Mouse (Mus musculus) megakaryocyte, adult 5-6 weeks (primary cell): ENCODE results near the gene Cntnap2. TPM values are rescaled to one million over a fixed set of nuclear protein-coding genes. Genes with fewer than 3 reads are reported as not detected.

Source experiments
- ATAC-seq: 2 replicates; pipeline ENCODE4 v1.8.0; 2016; ENCODE audit warnings: mild to moderate bottlenecking, inconsistent platforms; ENCODE audit not compliant: poor library complexity, severe bottlenecking
- total RNA-seq, 2 experiments: library from RNA; stranded (forward) in 1 of 2; stranded (reverse) in 1 of 2; fragments of 153-499, 151-499 nt in 1 of 2; fragments of 221-1000, 200-1000 nt in 1 of 2; gene quantifications; 2 replicates each; pipeline versions ENCODE4 v1.2.3 to v1.2.4; 2015 to 2017

The Cntnap2 gene
- total RNA-seq, 2 experiments from 2014 or later, result not detected

GRCm38 (mm10) chr6:45323505-45323904, 264.3 kb downstream of the Cntnap2 start:
- ATAC-seq, result peak; percentile 68; the same call in 1 of the 2 replicates

- ATAC-seq, result no peak
Measured at GRCm38 (mm10) chr6:45327952-45328485, 268.9 kb downstream of the Cntnap2 start.

- no peak for ATAC-seq
Measured at GRCm38 (mm10) chr6:45345396-45345795, 286.2 kb downstream of the Cntnap2 start.

GRCm38 (mm10) chr6:45345953-45346352, 286.8 kb downstream of the Cntnap2 start:
- ATAC-seq, result no peak

GRCm38 (mm10) chr6:45366442-45366841, 307.3 kb downstream of the Cntnap2 start:
- ATAC-seq, result no peak

- ATAC-seq, result no peak
Measured at GRCm38 (mm10) chr6:45381126-45381525, 322.0 kb downstream of the Cntnap2 start.

- ATAC-seq, result no peak
Measured at GRCm38 (mm10) chr6:45389034-45389433, 329.9 kb downstream of the Cntnap2 start.

GRCm38 (mm10) chr6:45413629-45414028, 354.5 kb downstream of the Cntnap2 start:
- ATAC-seq, result no peak

- ATAC-seq, result no peak
Measured at GRCm38 (mm10) chr6:45455424-45455823, 396.3 kb downstream of the Cntnap2 start.

GRCm38 (mm10) chr6:45518221-45518620, 459.1 kb downstream of the Cntnap2 start:
- ATAC-seq, result no peak

GRCm38 (mm10) chr6:45536999-45537398, 477.8 kb downstream of the Cntnap2 start:
- ATAC-seq, result no peak

GRCm38 (mm10) chr6:45544319-45544875, 485.2 kb downstream of the Cntnap2 start:
- ATAC-seq, result no peak

GRCm38 (mm10) chr6:45559724-45560123, 500.6 kb downstream of the Cntnap2 start:
- no peak for ATAC-seq

GRCm38 (mm10) chr6:45584467-45585094, 525.4 kb downstream of the Cntnap2 start:
- ATAC-seq, result no peak

GRCm38 (mm10) chr6:45589084-45589483, 529.9 kb downstream of the Cntnap2 start:
- ATAC-seq, result no peak

GRCm38 (mm10) chr6:45647017-45647416, 587.9 kb downstream of the Cntnap2 start:
- no peak for ATAC-seq

GRCm38 (mm10) chr6:45648419-45648818, 589.3 kb downstream of the Cntnap2 start:
- ATAC-seq, result no peak

- no peak for ATAC-seq
Measured at GRCm38 (mm10) chr6:45700287-45700686, 641.1 kb downstream of the Cntnap2 start.

GRCm38 (mm10) chr6:45791612-45792011, 732.5 kb downstream of the Cntnap2 start:
- no peak for ATAC-seq

GRCm38 (mm10) chr6:45841626-45842341, 782.6 kb downstream of the Cntnap2 start:
- ATAC-seq, result no peak

- ATAC-seq, result no peak
Measured at GRCm38 (mm10) chr6:45843736-45844135, 784.6 kb downstream of the Cntnap2 start.
